Mouse (Mus musculus) kidney, postnatal 25 days (tissue): ENCODE results near the gene Nmnat2.

Experiments
- DNase-seq, 2 experiments: peaks; one replicate each; pipeline ENCODE4 v3.0.0; 2021; ENCODE audit warnings: mixed read lengths in 2 of 2

The Nmnat2 gene

GRCm38 (mm10) chr1:153021034-153021638 is 66.3 kb downstream of the Nmnat2 start:
- DNase-seq = no peak

- no peak for DNase-seq
Observed at GRCm38 (mm10) chr1:153023018-153023417, 68.2 kb downstream of the Nmnat2 start.

- DNase-seq = no peak
Observed at GRCm38 (mm10) chr1:153023875-153024274, 69.1 kb downstream of the Nmnat2 start.

- DNase-seq = no peak
Observed at GRCm38 (mm10) chr1:153024453-153024852, 69.7 kb downstream of the Nmnat2 start.

- DNase-seq = no peak
Observed at GRCm38 (mm10) chr1:153031345-153031744, 76.6 kb downstream of the Nmnat2 start.

- DNase-seq = no peak
Observed at GRCm38 (mm10) chr1:153031954-153032353, 77.2 kb downstream of the Nmnat2 start.

GRCm38 (mm10) chr1:153033145-153033908 is 78.5 kb downstream of the Nmnat2 start:
- DNase-seq = no peak

GRCm38 (mm10) chr1:153034064-153034463 is 79.3 kb downstream of the Nmnat2 start:
- DNase-seq = no peak

- DNase-seq = peak in 1 of 2 experiments; percentile 73
Observed at GRCm38 (mm10) chr1:153035328-153035944, 80.6 kb downstream of the Nmnat2 start.

- no peak for DNase-seq
Observed at GRCm38 (mm10) chr1:153037353-153038345, 82.9 kb downstream of the Nmnat2 start.

GRCm38 (mm10) chr1:153040091-153040490 is 85.3 kb downstream of the Nmnat2 start:
- DNase-seq = peak in 1 of 2 experiments; percentile 15

- DNase-seq = peak in 1 of 2 experiments; percentile 8
Observed at GRCm38 (mm10) chr1:153041046-153041445, 86.3 kb downstream of the Nmnat2 start.

GRCm38 (mm10) chr1:153042318-153042717 is 87.5 kb downstream of the Nmnat2 start:
- no peak for DNase-seq

- no peak for DNase-seq
Observed at GRCm38 (mm10) chr1:153043332-153043731, 88.5 kb downstream of the Nmnat2 start.

- DNase-seq = no peak
Observed at GRCm38 (mm10) chr1:153045368-153045767, 90.6 kb downstream of the Nmnat2 start.

- peak; percentile 63 to 77 for DNase-seq
Observed at GRCm38 (mm10) chr1:153048147-153048878, 93.5 kb downstream of the Nmnat2 start.

- no peak for DNase-seq
Observed at GRCm38 (mm10) chr1:153049451-153049850, 94.7 kb downstream of the Nmnat2 start.

GRCm38 (mm10) chr1:153051474-153051873 is 96.7 kb downstream of the Nmnat2 start:
- DNase-seq = no peak

- DNase-seq = no peak
Observed at GRCm38 (mm10) chr1:153053619-153054018, 98.8 kb downstream of the Nmnat2 start.

- DNase-seq = peak; percentile 49 to 54
Observed at GRCm38 (mm10) chr1:153054112-153054821, 99.5 kb downstream of the Nmnat2 start.

- no peak for DNase-seq
Observed at GRCm38 (mm10) chr1:153058290-153058689, 103.5 kb downstream of the Nmnat2 start.
